Mouse (Mus musculus) small intestine, adult 2 months (tissue): ENCODE results near the gene Gm45208.

Experiments
- CTCF ChIP-seq: fragments of 200-500 bp; IDR thresholded peaks from 2 replicates; pipeline ENCODE4 v1.5.1; 2012; ENCODE audit warnings: low read depth, mild to moderate bottlenecking, control low read depth, inconsistent platforms, low read length, moderate library complexity, mixed read lengths; ENCODE audit not compliant: insufficient replicate concordance, insufficient read length; ENCODE audit errors: extremely low read depth
- POLR2A ChIP-seq: fragments of 200-500 bp; IDR thresholded peaks from 2 replicates; pipeline ENCODE4 v1.6.1; 2012; ENCODE audit warnings: low read depth, mild to moderate bottlenecking, control low read depth, inconsistent platforms, low read length, moderate library complexity

GRCm38 (mm10) chrX:7740082-7740819 is 18.2 kb downstream of the Gm45208 start:
- TF ChIP-seq POLR2A (no peak), CTCF (no peak)
